Mouse (Mus musculus): ENCODE measurements around the gene Ubxn1. TPM values are rescaled to one million over a fixed set of nuclear protein-coding genes. Genes with fewer than 3 reads are reported as not detected.
"Not testable (repeated sequence)": the region's sequence is repeated elsewhere in the genome, so short reads cannot be mapped to it uniquely, and the experiment has no call there.

The Ubxn1 gene
- polyA plus RNA-seq, 1 experiment from 2014 or later = 197 TPM

DNA sequence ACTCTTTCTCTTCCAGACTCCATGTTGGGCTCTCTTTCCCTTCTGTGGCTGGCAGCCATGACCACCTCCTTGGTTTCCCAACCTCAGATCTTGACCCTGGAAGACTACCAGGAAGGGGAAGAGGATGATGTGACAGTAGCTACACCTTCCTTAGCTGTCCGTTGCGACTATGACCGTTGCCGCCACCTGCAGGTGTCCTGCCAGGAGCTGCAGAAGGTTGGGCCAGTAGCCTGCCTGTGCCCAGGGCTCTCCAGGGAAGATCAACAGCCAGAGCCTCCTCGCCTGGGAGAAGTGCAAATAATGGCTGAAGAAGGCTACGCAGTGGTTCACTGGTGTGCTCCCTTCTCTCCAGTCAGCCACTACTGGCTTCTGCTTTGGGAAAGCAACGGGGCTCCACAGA, 19.7 kb upstream of the Ubxn1 start:
- Histone ChIP-seq H3K4me1 (ENCODE audit: control insufficient read depth, insufficient read depth, low read length) (no peaks in the 10 kb centered on the region), H3K4me2 (replicated peaks; ENCODE audit: low read depth, low read length) (no peak overlapping the region), H3K27ac (ENCODE audit: low read depth, low read length) (no peak overlapping the region), H3K4me3 (ENCODE audit: low read length) (no peak overlapping the region), H3K9me3 (ENCODE audit: control insufficient read depth, low read length) (no peaks in the 10 kb centered on the region), H3K27me3 (ENCODE audit: control insufficient read depth, insufficient read depth, low read length) (no peaks in the 10 kb centered on the region), H3K36me3 (ENCODE audit: control insufficient read depth, insufficient read depth, low read length) (peaks cover 12% of the 10 kb centered on the region; the same call in 1 of the 2 replicates), H3K9ac (ENCODE audit: low read depth, low read length) (no peak overlapping the region)
- WGBS = 57% methylated on average over 7 of the region's 7 CpGs
- no peak for ATAC-seq (ENCODE audit: low FRiP score, low TSS enrichment)

DNA sequence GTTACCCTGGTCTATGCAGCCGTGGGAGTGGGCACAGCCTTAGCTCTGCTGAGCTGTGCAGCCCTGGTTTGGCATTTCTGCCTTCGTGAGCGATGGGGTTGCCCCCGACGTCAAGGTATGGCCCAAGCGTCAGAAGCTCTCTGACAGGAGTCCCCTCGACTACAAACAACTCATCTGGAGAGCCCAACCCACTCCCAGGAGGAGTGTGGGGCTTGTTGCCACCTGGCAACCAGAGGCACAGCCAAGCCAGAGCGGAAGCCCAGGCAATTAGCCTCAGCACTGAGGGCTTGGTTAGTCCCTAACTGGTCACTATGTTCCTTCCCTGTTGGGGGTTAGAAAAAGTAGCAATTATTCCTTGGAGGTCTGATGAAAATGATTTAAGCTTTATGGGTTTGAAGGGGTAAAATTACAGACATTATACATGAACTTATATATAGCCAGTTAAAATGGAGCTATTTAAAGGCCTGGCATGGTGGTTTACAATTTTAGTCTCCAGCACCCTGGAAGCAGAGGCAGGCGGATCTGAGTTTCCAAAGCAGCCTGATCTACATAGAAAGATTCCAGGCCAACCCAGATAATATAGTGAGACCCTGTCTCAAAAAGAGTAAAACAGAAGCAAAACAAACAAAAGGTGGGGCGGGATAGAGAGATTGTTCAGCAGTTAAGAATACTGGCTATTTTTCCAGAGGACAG, 18.9 kb upstream of the Ubxn1 start:
- Histone ChIP-seq H3K27me3 (ENCODE audit: control insufficient read depth, insufficient read depth, low read length) (no peaks in the 10 kb centered on the region), H3K4me2 (replicated peaks; ENCODE audit: low read depth, low read length) (no peak overlapping the region), H3K36me3 (ENCODE audit: control insufficient read depth, insufficient read depth, low read length) (peaks cover 8% of the 10 kb centered on the region; the same call in 1 of the 2 replicates), H3K4me3 (ENCODE audit: low read length) (no peak overlapping the region), H3K4me1 (ENCODE audit: control insufficient read depth, insufficient read depth, low read length) (no peaks in the 10 kb centered on the region), H3K9me3 (ENCODE audit: control insufficient read depth, low read length) (no peaks in the 10 kb centered on the region), H3K9ac (ENCODE audit: low read depth, low read length) (no peak overlapping the region), H3K27ac (ENCODE audit: low read depth, low read length) (no peak overlapping the region)
- ATAC-seq (ENCODE audit: low FRiP score, low TSS enrichment) = no peak
- WGBS = 56% methylated on average over 10 of the region's 10 CpGs

DNA sequence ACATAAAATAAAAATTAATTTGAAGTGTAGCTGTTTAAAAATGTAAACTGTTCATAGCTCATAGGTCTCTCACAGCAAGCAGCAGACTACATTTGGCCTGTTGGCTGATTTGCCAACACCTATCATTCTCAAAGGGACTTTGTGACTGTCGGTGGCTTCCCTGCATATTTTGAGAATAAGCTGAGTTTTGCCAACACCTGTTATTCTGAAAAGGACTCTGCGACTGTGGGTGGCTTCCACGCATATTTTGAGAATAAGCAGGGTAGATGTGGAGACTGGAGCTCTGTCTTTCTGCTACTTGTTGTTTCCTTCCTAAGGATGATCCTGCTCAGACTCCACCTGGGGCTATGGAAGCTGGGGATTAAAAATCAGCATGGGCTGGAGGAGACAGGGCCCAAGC, 18.2 kb upstream of the Ubxn1 start:
- no peak for ATAC-seq (ENCODE audit: low FRiP score, low TSS enrichment)
- Histone ChIP-seq H3K4me3 (ENCODE audit: low read length) (no peak overlapping the region), H3K36me3 (ENCODE audit: control insufficient read depth, insufficient read depth, low read length) (peaks cover 3% of the 10 kb centered on the region; the same call in 1 of the 2 replicates), H3K4me2 (replicated peaks; ENCODE audit: low read depth, low read length) (no peak overlapping the region), H3K4me1 (ENCODE audit: control insufficient read depth, insufficient read depth, low read length) (no peaks in the 10 kb centered on the region), H3K27me3 (ENCODE audit: control insufficient read depth, insufficient read depth, low read length) (no peaks in the 10 kb centered on the region), H3K27ac (ENCODE audit: low read depth, low read length) (no peak overlapping the region), H3K9ac (ENCODE audit: low read depth, low read length) (no peak overlapping the region), H3K9me3 (ENCODE audit: control insufficient read depth, low read length) (no peaks in the 10 kb centered on the region)
- 83% methylated on average over 3 of the region's 3 CpGs for WGBS

DNA sequence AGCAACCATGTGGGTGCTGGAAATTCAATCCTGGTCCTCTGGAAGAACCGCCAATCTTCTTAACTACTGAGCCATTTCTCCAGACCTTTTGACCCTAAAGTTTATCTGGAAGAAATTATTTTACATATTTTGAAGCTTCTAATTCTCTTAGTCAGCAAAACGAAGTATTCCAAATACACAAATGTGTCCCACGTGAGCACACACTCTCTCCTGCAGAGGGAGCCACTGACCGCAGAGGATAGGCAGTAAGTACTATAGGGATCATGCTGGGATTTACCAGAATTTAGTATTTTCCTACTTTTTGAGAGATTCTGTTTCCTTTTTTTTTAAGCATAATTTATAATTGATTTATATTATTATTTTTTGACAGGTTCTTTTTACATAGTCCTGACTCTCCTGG, 13.6 kb upstream of the Ubxn1 start:
- Histone ChIP-seq H3K27ac (ENCODE audit: low read depth, low read length) (no peak overlapping the region), H3K36me3 (ENCODE audit: control insufficient read depth, insufficient read depth, low read length) (no peaks in the 10 kb centered on the region), H3K9me3 (ENCODE audit: control insufficient read depth, low read length) (no peaks in the 10 kb centered on the region), H3K4me2 (replicated peaks; ENCODE audit: low read depth, low read length) (no peak overlapping the region), H3K4me1 (ENCODE audit: control insufficient read depth, insufficient read depth, low read length) (no peaks in the 10 kb centered on the region), H3K27me3 (ENCODE audit: control insufficient read depth, insufficient read depth, low read length) (no peaks in the 10 kb centered on the region), H3K9ac (ENCODE audit: low read depth, low read length) (no peak overlapping the region), H3K4me3 (ENCODE audit: low read length) (no peak overlapping the region)
- ATAC-seq (ENCODE audit: low FRiP score, low TSS enrichment) = peak; percentile 54; the same call in 1 of the 2 replicates
- 46% methylated on average over 4 of the region's 4 CpGs for WGBS

DNA sequence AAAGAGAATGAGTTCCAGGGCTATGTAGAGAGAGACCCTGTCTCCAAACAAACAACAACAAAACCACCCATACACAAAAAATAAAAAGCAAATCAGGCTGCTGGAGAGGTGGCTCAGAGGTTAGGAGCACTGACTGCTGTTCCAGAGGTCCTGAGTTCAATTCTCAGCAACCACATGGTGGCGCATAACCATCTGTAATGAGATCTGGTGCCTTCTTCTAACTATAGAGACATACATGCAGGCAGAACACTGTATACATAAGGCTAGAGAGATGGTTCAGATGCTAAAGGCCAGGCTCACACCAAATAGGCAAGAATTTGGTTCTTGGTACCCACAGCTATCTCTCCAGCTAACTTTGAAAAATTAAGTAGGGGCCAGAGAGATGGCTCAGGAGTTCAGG, 12.3 kb upstream of the Ubxn1 start:
- Histone ChIP-seq H3K4me3 (ENCODE audit: low read length) (no peak overlapping the region), H3K9ac (ENCODE audit: low read depth, low read length) (no peak overlapping the region)
- ATAC-seq (ENCODE audit: low FRiP score, low TSS enrichment) = peak; percentile 45; the same call in 1 of the 2 replicates

DNA sequence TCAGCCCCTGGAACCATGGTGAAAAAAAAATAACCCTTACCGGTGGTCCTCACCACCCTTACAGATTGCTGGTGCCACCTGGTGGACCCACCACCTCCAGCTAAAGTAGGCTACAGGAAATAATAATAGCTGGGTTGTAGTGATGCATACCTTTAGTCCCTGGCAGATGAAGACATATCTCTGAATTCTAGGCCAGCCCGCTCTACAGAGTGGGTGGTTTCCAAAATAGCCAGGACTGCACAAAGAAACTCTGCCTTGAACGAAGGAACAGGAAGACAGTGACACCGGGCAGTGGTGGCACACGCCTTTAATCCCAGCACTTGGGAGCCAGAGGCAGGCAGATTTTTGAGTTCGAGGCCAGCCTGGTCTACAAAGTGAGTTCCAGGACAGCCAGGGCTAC, 7.0 kb upstream of the Ubxn1 start:
- no peak for ATAC-seq (ENCODE audit: low FRiP score, low TSS enrichment)
- Histone ChIP-seq H3K4me3 (ENCODE audit: low read length) (no peak overlapping the region), H3K4me1 (ENCODE audit: control insufficient read depth, insufficient read depth, low read length) (no peaks in the 10 kb centered on the region), H3K27me3 (ENCODE audit: control insufficient read depth, insufficient read depth, low read length) (no peaks in the 10 kb centered on the region), H3K36me3 (ENCODE audit: control insufficient read depth, insufficient read depth, low read length) (no peaks in the 10 kb centered on the region), H3K9ac (ENCODE audit: low read depth, low read length) (no peak overlapping the region), H3K9me3 (ENCODE audit: control insufficient read depth, low read length) (no peaks in the 10 kb centered on the region), H3K4me2 (replicated peaks; ENCODE audit: low read depth, low read length) (no peak overlapping the region), H3K27ac (ENCODE audit: low read depth, low read length) (no peak overlapping the region)
- 90% methylated on average over 6 of the region's 6 CpGs for WGBS

More for the DNA sequence above, 12.3 kb upstream of the Ubxn1 start:
- Histone ChIP-seq H3K9me3 (ENCODE audit: control insufficient read depth, low read length) (no peaks in the 10 kb centered on the region), H3K36me3 (ENCODE audit: control insufficient read depth, insufficient read depth, low read length) (no peaks in the 10 kb centered on the region), H3K4me2 (replicated peaks; ENCODE audit: low read depth, low read length) (no peak overlapping the region), H3K27ac (ENCODE audit: low read depth, low read length) (no peak overlapping the region), H3K4me1 (ENCODE audit: control insufficient read depth, insufficient read depth, low read length) (no peaks in the 10 kb centered on the region), H3K27me3 (ENCODE audit: control insufficient read depth, insufficient read depth, low read length) (no peaks in the 10 kb centered on the region)
- 21% methylated on average over 1 of the region's 1 CpGs for WGBS

DNA sequence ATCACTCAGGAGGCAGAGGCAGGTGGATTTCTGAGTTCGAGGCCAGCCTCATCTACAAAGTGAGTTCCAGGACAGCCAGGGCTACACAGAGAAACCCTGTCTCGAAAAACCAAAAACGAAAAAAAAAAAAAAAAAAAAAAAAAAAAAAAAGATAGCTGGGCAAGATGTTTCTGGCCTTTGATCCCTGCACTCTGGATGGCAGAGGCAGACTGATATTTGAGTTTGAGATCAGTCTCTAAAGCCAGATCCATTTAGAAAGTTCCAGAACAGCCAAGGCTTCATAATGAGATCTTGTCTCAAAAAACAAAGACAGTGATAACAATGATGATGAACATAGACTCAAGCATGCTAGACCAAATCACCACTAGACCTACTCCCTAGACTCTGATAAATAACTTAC, 915 bp upstream of the Ubxn1 start:
- not testable (repeated sequence) for H3K4me2 ChIP-seq (replicated peaks; ENCODE audit: low read depth, low read length); H3K27me3 ChIP-seq (ENCODE audit: control insufficient read depth, insufficient read depth, low read length); H3K9ac ChIP-seq (ENCODE audit: low read depth, low read length); H3K4me1 ChIP-seq (ENCODE audit: control insufficient read depth, insufficient read depth, low read length); ATAC-seq (ENCODE audit: low FRiP score, low TSS enrichment); H3K4me3 ChIP-seq (ENCODE audit: low read length); H3K9me3 ChIP-seq (ENCODE audit: control insufficient read depth, low read length); H3K27ac ChIP-seq (ENCODE audit: low read depth, low read length)
- 81% methylated on average over 3 of the region's 3 CpGs for WGBS
- peaks cover 24% of the 10 kb centered on the region for H3K36me3 ChIP-seq (ENCODE audit: control insufficient read depth, insufficient read depth, low read length)

DNA sequence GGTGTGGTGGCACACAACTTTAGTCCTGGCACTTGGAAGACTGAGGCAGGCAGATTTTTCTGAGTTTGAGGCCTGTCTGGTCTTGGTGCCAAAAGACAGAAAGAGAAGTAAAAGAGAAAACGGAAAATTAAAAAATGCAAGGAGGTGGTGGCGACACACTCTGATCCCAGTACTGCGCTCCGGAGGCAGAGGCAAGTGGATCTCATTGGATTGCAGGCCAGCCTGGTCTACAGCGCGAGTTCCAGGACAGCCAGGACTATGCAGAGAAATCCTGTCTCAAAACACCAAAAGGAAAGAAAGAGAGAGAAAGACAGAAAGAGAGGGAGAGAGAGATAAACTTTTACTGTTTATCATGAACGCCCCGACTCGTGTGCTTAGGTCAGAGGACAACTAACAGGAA, 458 bp upstream of the Ubxn1 start:
- Histone ChIP-seq H3K36me3 (ENCODE audit: control insufficient read depth, insufficient read depth, low read length) (peaks cover 29% of the 10 kb centered on the region), H3K27ac (ENCODE audit: low read depth, low read length) (peak overlapping the region; percentile 56; the same call in 1 of the 2 replicates), H3K4me2 (replicated peaks; ENCODE audit: low read depth, low read length) (peak overlapping the region; percentile 85), H3K9me3 (ENCODE audit: control insufficient read depth, low read length) (no peaks in the 10 kb centered on the region), H3K4me1 (ENCODE audit: control insufficient read depth, insufficient read depth, low read length) (peaks cover 5% of the 10 kb centered on the region), H3K4me3 (ENCODE audit: low read length) (peak overlapping the region; percentile 94), H3K27me3 (ENCODE audit: control insufficient read depth, insufficient read depth, low read length) (no peaks in the 10 kb centered on the region), H3K9ac (ENCODE audit: low read depth, low read length) (peak overlapping the region; percentile 96)
- 59% methylated on average over 9 of the region's 9 CpGs for WGBS
- ATAC-seq (ENCODE audit: low FRiP score, low TSS enrichment) = peak; percentile 32; the same call in 1 of the 2 replicates

DNA sequence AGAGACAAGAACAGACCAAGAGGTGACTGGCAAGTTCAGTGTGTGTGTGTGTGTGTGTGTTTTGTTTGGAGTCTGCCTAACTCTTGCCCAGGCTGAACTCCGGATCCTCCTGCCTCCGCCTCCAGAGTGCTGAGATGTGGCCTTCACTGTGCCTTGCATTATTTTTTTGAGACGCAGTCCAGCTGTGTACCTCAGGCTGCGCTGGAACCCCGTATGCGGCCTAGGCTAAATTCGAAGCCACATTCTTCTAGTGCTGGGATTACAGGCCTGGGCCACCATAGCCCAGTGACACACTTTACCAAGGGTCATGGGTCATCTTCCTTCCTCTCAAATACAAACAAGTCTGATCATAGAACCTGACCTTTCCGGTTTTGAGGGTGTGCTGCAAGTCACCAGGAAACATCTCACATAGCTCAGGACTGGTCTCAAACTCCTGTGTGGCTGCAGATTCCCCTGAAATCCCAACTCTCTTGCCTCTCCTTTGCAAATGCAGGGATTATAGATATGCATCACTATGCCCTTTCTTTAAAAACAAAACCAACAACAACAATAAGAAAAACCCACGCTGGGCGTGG, 1.1 kb downstream of the Ubxn1 start:
- peak overlapping the region; percentile 94 for H3K4me3 ChIP-seq (ENCODE audit: low read length)
- ATAC-seq (ENCODE audit: low FRiP score, low TSS enrichment) = no peak
- no peak overlapping the region for H3K27ac ChIP-seq (ENCODE audit: low read depth, low read length)
- H3K9ac ChIP-seq (ENCODE audit: low read depth, low read length) = peak overlapping the region; percentile 96
- H3K4me1 ChIP-seq (ENCODE audit: control insufficient read depth, insufficient read depth, low read length) = peaks cover 5% of the 10 kb centered on the region
- peak overlapping the region; percentile 85 for H3K4me2 ChIP-seq (replicated peaks; ENCODE audit: low read depth, low read length)
- no peaks in the 10 kb centered on the region for H3K9me3 ChIP-seq (ENCODE audit: control insufficient read depth, low read length)
- peaks cover 40% of the 10 kb centered on the region for H3K36me3 ChIP-seq (ENCODE audit: control insufficient read depth, insufficient read depth, low read length)
- 65% methylated on average over 10 of the region's 10 CpGs for WGBS
- no peaks in the 10 kb centered on the region for H3K27me3 ChIP-seq (ENCODE audit: control insufficient read depth, insufficient read depth, low read length)
